Mouse (Mus musculus): ENCODE measurements around the gene Ireb2. TPM values are rescaled to one million over a fixed set of nuclear protein-coding genes. Genes with fewer than 3 reads are reported as not detected.

The Ireb2 gene
- polyA plus RNA-seq, 1 experiment from 2014 or later = 31.0 TPM

DNA sequence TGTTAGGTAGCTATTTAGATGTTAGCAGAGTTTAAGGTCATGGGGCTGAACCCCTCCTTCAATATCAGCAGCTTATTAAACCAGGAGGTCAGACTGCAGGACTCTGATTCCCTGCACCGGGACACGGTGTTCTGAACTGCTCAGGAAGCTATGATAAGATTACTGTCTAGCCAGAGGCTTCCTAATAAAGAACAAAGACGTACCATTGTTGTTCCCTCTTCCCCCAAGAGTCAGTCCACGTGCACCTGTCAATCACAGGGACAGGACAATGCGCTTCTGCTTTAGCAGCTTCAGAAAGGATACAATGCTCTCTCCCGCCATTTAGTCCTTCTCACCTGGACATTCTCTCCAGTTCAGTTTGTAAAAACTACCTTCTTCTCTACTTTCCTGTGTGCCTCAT lies 8.0 kb upstream of the Ireb2 start:
- Histone ChIP-seq H3K27me3 (ENCODE audit: control insufficient read depth, insufficient read depth, low read length) (no peaks in the 10 kb centered on the region), H3K4me1 (ENCODE audit: control insufficient read depth in 2 of 2, insufficient read depth in 2 of 2, low read length in 2 of 2) (no peaks in the 10 kb centered on the region), H3K36me3 (ENCODE audit: control insufficient read depth, insufficient read depth, low read length) (no peaks in the 10 kb centered on the region), H3K9ac (ENCODE audit: low read length) (no peak overlapping the region), H3K27ac (replicated peaks in 1 of 2; ENCODE audit: control insufficient read depth in 1 of 2, insufficient read depth in 1 of 2, low read depth in 2 of 2, low read length in 2 of 2) (no peak overlapping the region), H3K4me2 (ENCODE audit: low read length) (no peak overlapping the region), H3K9me3 (ENCODE audit: control insufficient read depth, low read length) (no peaks in the 10 kb centered on the region), H3K4me3 (ENCODE audit: control insufficient read depth in 1 of 2, insufficient read depth in 1 of 2, low read depth in 1 of 2, low read length in 2 of 2) (no peak overlapping the region)
- ATAC-seq (ENCODE audit: insufficient number of reproducible peaks, insufficient read depth, low FRiP score, low read depth) = no peak
- 16% methylated on average over 6 of the region's 6 CpGs for WGBS

DNA sequence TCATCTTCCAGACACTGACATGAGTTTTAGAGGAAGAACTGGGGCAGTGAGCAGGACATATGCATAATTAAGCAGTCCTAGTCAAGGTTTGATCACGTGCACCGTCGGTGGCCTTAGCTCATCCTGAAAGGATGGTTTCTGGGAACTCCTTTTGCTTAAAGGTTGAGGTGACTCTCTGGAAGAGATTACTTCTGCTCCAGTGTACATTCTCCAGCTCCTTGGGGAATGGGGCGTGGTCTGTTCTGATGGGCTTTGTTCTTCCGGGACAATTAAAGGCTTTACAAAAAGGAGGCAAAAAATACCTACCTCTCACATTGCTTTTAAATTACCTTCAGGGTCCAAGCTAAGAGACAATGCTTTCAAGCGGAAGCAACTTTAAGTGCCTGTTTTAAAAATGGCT lies 7.5 kb upstream of the Ireb2 start:
- H3K9me3 ChIP-seq (ENCODE audit: control insufficient read depth, low read length) = no peaks in the 10 kb centered on the region
- no peak overlapping the region for H3K4me3 ChIP-seq (ENCODE audit: control insufficient read depth in 1 of 2, insufficient read depth in 1 of 2, low read depth in 1 of 2, low read length in 2 of 2)
- no peaks in the 10 kb centered on the region for H3K4me1 ChIP-seq (ENCODE audit: control insufficient read depth in 2 of 2, insufficient read depth in 2 of 2, low read length in 2 of 2)
- ATAC-seq (ENCODE audit: insufficient number of reproducible peaks, insufficient read depth, low FRiP score, low read depth) = no peak
- no peak overlapping the region for H3K27ac ChIP-seq (replicated peaks in 1 of 2; ENCODE audit: control insufficient read depth in 1 of 2, insufficient read depth in 1 of 2, low read depth in 2 of 2, low read length in 2 of 2)
- H3K27me3 ChIP-seq (ENCODE audit: control insufficient read depth, insufficient read depth, low read length) = no peaks in the 10 kb centered on the region
- no peaks in the 10 kb centered on the region for H3K36me3 ChIP-seq (ENCODE audit: control insufficient read depth, insufficient read depth, low read length)
- no peak overlapping the region for H3K4me2 ChIP-seq (ENCODE audit: low read length)
- H3K9ac ChIP-seq (ENCODE audit: low read length) = no peak overlapping the region
- WGBS = 76% methylated on average over 6 of the region's 6 CpGs

GRCm38 (mm10) chr9:54857474-54857873 lies 6.1 kb upstream of the Ireb2 start:
- Histone ChIP-seq H3K4me2 (ENCODE audit: low read length) (no peak overlapping the region), H3K9me3 (ENCODE audit: control insufficient read depth, low read length) (no peaks in the 10 kb centered on the region), H3K27ac (replicated peaks in 1 of 2; ENCODE audit: control insufficient read depth in 1 of 2, insufficient read depth in 1 of 2, low read depth in 2 of 2, low read length in 2 of 2) (no peak overlapping the region), H3K4me1 (ENCODE audit: control insufficient read depth in 2 of 2, insufficient read depth in 2 of 2, low read length in 2 of 2) (no peaks in the 10 kb centered on the region), H3K27me3 (ENCODE audit: control insufficient read depth, insufficient read depth, low read length) (no peaks in the 10 kb centered on the region), H3K9ac (ENCODE audit: low read length) (no peak overlapping the region), H3K36me3 (ENCODE audit: control insufficient read depth, insufficient read depth, low read length) (no peaks in the 10 kb centered on the region), H3K4me3 (ENCODE audit: control insufficient read depth in 1 of 2, insufficient read depth in 1 of 2, low read depth in 1 of 2, low read length in 2 of 2) (no peak overlapping the region)
- 41% methylated on average over 3 of the region's 3 CpGs for WGBS
- no peak for ATAC-seq (ENCODE audit: insufficient number of reproducible peaks, insufficient read depth, low FRiP score, low read depth)

GRCm38 (mm10) chr9:54860526-54860925 lies 3.1 kb upstream of the Ireb2 start:
- Histone ChIP-seq H3K4me3 (ENCODE audit: control insufficient read depth in 1 of 2, insufficient read depth in 1 of 2, low read depth in 1 of 2, low read length in 2 of 2) (no peak overlapping the region), H3K4me1 (ENCODE audit: control insufficient read depth in 2 of 2, insufficient read depth in 2 of 2, low read length in 2 of 2) (peaks cover 3 to 12% of the 10 kb centered on the region in 2 experiments), H3K27ac (replicated peaks in 1 of 2; ENCODE audit: control insufficient read depth in 1 of 2, insufficient read depth in 1 of 2, low read depth in 2 of 2, low read length in 2 of 2) (no peak overlapping the region), H3K36me3 (ENCODE audit: control insufficient read depth, insufficient read depth, low read length) (peaks cover 9% of the 10 kb centered on the region), H3K9me3 (ENCODE audit: control insufficient read depth, low read length) (no peaks in the 10 kb centered on the region), H3K27me3 (ENCODE audit: control insufficient read depth, insufficient read depth, low read length) (no peaks in the 10 kb centered on the region), H3K4me2 (ENCODE audit: low read length) (no peak overlapping the region), H3K9ac (ENCODE audit: low read length) (no peak overlapping the region)
- 84% methylated on average over 7 of the region's 7 CpGs for WGBS
- no peak for ATAC-seq (ENCODE audit: insufficient number of reproducible peaks, insufficient read depth, low FRiP score, low read depth)

DNA sequence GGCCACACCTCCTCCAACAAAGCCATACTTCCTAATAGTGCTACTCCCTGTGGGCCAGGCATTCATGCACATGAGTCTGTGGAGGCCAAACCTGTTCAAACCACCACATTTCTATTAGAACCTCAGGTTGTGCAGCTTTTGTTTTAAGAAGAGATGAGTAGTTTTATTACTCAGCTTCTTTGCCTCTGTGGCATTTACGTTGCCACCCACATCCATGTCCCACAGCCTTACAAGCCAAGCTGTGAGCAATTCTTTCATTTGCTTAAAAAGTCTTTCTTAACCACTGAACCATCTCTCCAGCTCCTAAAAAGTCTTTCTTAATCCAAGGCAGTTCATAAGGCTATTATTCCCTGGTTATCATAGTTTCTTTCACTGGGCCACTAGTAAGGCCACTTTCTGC lies 15.2 kb downstream of the Ireb2 start:
- H3K4me1 ChIP-seq (ENCODE audit: control insufficient read depth in 2 of 2, insufficient read depth in 2 of 2, low read length in 2 of 2) = no peaks in the 10 kb centered on the region
- no peak overlapping the region for H3K9ac ChIP-seq (ENCODE audit: low read length)
- 100% methylated on average over 1 of the region's 1 CpGs for WGBS
- no peak overlapping the region for H3K4me3 ChIP-seq (ENCODE audit: control insufficient read depth in 1 of 2, insufficient read depth in 1 of 2, low read depth in 1 of 2, low read length in 2 of 2)
- ATAC-seq (ENCODE audit: insufficient number of reproducible peaks, insufficient read depth, low FRiP score, low read depth) = no peak
- peaks cover 52% of the 10 kb centered on the region for H3K36me3 ChIP-seq (ENCODE audit: control insufficient read depth, insufficient read depth, low read length)
- H3K4me2 ChIP-seq (ENCODE audit: low read length) = no peak overlapping the region
- no peak overlapping the region for H3K27ac ChIP-seq (replicated peaks in 1 of 2; ENCODE audit: control insufficient read depth in 1 of 2, insufficient read depth in 1 of 2, low read depth in 2 of 2, low read length in 2 of 2)
- H3K9me3 ChIP-seq (ENCODE audit: control insufficient read depth, low read length) = no peaks in the 10 kb centered on the region
- H3K27me3 ChIP-seq (ENCODE audit: control insufficient read depth, insufficient read depth, low read length) = no peaks in the 10 kb centered on the region

GRCm38 (mm10) chr9:54892111-54892510 lies 28.5 kb downstream of the Ireb2 start:
- H3K4me1 ChIP-seq (ENCODE audit: control insufficient read depth in 2 of 2, insufficient read depth in 2 of 2, low read length in 2 of 2) = no peaks in the 10 kb centered on the region
- no peaks in the 10 kb centered on the region for H3K9me3 ChIP-seq (ENCODE audit: control insufficient read depth, low read length)
- no peaks in the 10 kb centered on the region for H3K27me3 ChIP-seq (ENCODE audit: control insufficient read depth, insufficient read depth, low read length)
- no peak overlapping the region for H3K4me3 ChIP-seq (ENCODE audit: control insufficient read depth in 1 of 2, insufficient read depth in 1 of 2, low read depth in 1 of 2, low read length in 2 of 2)
- H3K9ac ChIP-seq (ENCODE audit: low read length) = no peak overlapping the region
- no peak for ATAC-seq (ENCODE audit: insufficient number of reproducible peaks, insufficient read depth, low FRiP score, low read depth)
- no peak overlapping the region for H3K27ac ChIP-seq (replicated peaks in 1 of 2; ENCODE audit: control insufficient read depth in 1 of 2, insufficient read depth in 1 of 2, low read depth in 2 of 2, low read length in 2 of 2)
- H3K4me2 ChIP-seq (ENCODE audit: low read length) = no peak overlapping the region
- H3K36me3 ChIP-seq (ENCODE audit: control insufficient read depth, insufficient read depth, low read length) = peaks cover 86% of the 10 kb centered on the region
- WGBS = 50% methylated on average over 4 of the region's 4 CpGs

- Histone ChIP-seq H3K9me3 (ENCODE audit: control insufficient read depth, low read length) (no peaks in the 10 kb centered on the region), H3K9ac (ENCODE audit: low read length) (no peak overlapping the region), H3K4me3 (ENCODE audit: control insufficient read depth in 1 of 2, insufficient read depth in 1 of 2, low read depth in 1 of 2, low read length in 2 of 2) (no peak overlapping the region), H3K27me3 (ENCODE audit: control insufficient read depth, insufficient read depth, low read length) (no peaks in the 10 kb centered on the region), H3K4me1 (ENCODE audit: control insufficient read depth in 2 of 2, insufficient read depth in 2 of 2, low read length in 2 of 2) (no peaks in the 10 kb centered on the region), H3K27ac (replicated peaks in 1 of 2; ENCODE audit: control insufficient read depth in 1 of 2, insufficient read depth in 1 of 2, low read depth in 2 of 2, low read length in 2 of 2) (no peak overlapping the region), H3K4me2 (ENCODE audit: low read length) (no peak overlapping the region), H3K36me3 (ENCODE audit: control insufficient read depth, insufficient read depth, low read length) (peaks cover 86% of the 10 kb centered on the region)
- 90% methylated on average over 3 of the region's 3 CpGs for WGBS
- ATAC-seq (ENCODE audit: insufficient number of reproducible peaks, insufficient read depth, low FRiP score, low read depth) = no peak
Observed at GRCm38 (mm10) chr9:54897097-54897496, 33.5 kb downstream of the Ireb2 start.

GRCm38 (mm10) chr9:54909446-54909845 lies 45.9 kb downstream of the Ireb2 start:
- 81% methylated on average over 5 of the region's 5 CpGs for WGBS
- Histone ChIP-seq H3K27me3 (ENCODE audit: control insufficient read depth, insufficient read depth, low read length) (no peaks in the 10 kb centered on the region), H3K27ac (replicated peaks in 1 of 2; ENCODE audit: control insufficient read depth in 1 of 2, insufficient read depth in 1 of 2, low read depth in 2 of 2, low read length in 2 of 2) (no peak overlapping the region), H3K9ac (ENCODE audit: low read length) (no peak overlapping the region), H3K4me1 (ENCODE audit: control insufficient read depth in 2 of 2, insufficient read depth in 2 of 2, low read length in 2 of 2) (no peaks in the 10 kb centered on the region), H3K9me3 (ENCODE audit: control insufficient read depth, low read length) (no peaks in the 10 kb centered on the region), H3K4me2 (ENCODE audit: low read length) (no peak overlapping the region), H3K4me3 (ENCODE audit: control insufficient read depth in 1 of 2, insufficient read depth in 1 of 2, low read depth in 1 of 2, low read length in 2 of 2) (no peak overlapping the region), H3K36me3 (ENCODE audit: control insufficient read depth, insufficient read depth, low read length) (peaks cover 69% of the 10 kb centered on the region)
- ATAC-seq (ENCODE audit: insufficient number of reproducible peaks, insufficient read depth, low FRiP score, low read depth) = no peak

All from heart, embryonic 14.5 days (tissue).